Mouse (Mus musculus): Measurements from ENCODE around the gene Arglu1. TPM values are rescaled to one million over a fixed set of nuclear protein-coding genes. Genes with fewer than 3 reads are reported as not detected.

The Arglu1 gene
- 79.4 and 85.1 TPM in 2 replicates for polyA plus RNA-seq (2015; fragmentation: Nextera tagmentation; extraction: Ambion mirVana)

- peaks cover 35% of the 10 kb centered on the region for H3K4me1 ChIP-seq (replicated peaks)
- H3K4me3 ChIP-seq, result peak within 1 kb of the TSS; percentile 85
- peak within 1 kb of the TSS; percentile 98 for H3K9ac ChIP-seq
- no peaks in the 10 kb centered on the region for H3K27me3 ChIP-seq
- H3K4me2 ChIP-seq, result peak within 1 kb of the TSS; percentile 82
- ATAC-seq (replicated peaks; ENCODE audit: insufficient number of reproducible peaks, insufficient read depth, low FRiP score, low read depth), result peak; percentile 95
- WGBS, result under 1% methylated on average over 63 of the region's 81 CpGs
- H3K9me3 ChIP-seq (replicated peaks), result no peaks in the 10 kb centered on the region
- H3K36me3 ChIP-seq, result no peaks in the 10 kb centered on the region
- peak within 1 kb of the TSS; percentile 96 for H3K27ac ChIP-seq
Observed at GRCm38 (mm10) chr8:8690146-8691092, at the start of gene Arglu1. Arglu1 (minus strand) TSS chr8:8690521.

DNA sequence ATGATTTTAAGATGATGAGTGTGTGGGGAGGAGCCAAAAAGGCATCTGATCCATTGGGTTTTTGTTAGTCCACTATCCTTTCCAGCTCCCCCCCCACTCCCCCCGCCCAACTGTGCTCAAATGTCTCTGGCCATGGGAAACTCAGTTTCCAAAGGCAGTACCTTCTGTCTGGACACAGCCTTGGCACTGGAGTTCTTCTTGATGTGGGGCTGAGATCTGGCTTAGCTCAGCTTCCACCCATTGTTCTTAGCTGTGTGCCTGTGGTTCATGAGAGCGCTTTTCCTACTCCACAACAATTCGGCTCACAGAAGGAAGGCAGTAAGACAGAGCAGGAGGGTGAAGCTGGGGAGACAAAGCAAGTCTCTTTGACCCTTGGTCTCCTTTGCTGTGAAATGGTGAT lies 47.0 kb upstream of the Arglu1 start:
- ATAC-seq (replicated peaks; ENCODE audit: insufficient number of reproducible peaks, insufficient read depth, low FRiP score, low read depth), result no peak; the same call in 1 of the 2 replicates
- H3K9ac ChIP-seq, result no peak overlapping the region
- 72% methylated on average over 3 of the region's 3 CpGs for WGBS
- H3K36me3 ChIP-seq, result no peaks in the 10 kb centered on the region
- no peaks in the 10 kb centered on the region for H3K4me1 ChIP-seq (replicated peaks)
- H3K4me3 ChIP-seq, result no peak overlapping the region
- peak overlapping the region; percentile 13; the same call in 1 of the 2 replicates for H3K27ac ChIP-seq
- H3K27me3 ChIP-seq, result 0 out of 2 replicates have a peak, but pooled peaks cover 2% of the 10 kb centered on the region
- no peak overlapping the region for H3K4me2 ChIP-seq
- H3K9me3 ChIP-seq (replicated peaks), result no peaks in the 10 kb centered on the region

GRCm38 (mm10) chr8:8736826-8737225 lies 46.5 kb upstream of the Arglu1 start:
- no peak overlapping the region for H3K9ac ChIP-seq
- no peaks in the 10 kb centered on the region for H3K9me3 ChIP-seq (replicated peaks)
- no peak for ATAC-seq (replicated peaks; ENCODE audit: insufficient number of reproducible peaks, insufficient read depth, low FRiP score, low read depth)
- H3K4me1 ChIP-seq (replicated peaks), result no peaks in the 10 kb centered on the region
- no peak overlapping the region; the same call in 1 of the 2 replicates for H3K27ac ChIP-seq
- H3K27me3 ChIP-seq, result 0 out of 2 replicates have a peak, but pooled peaks cover 2% of the 10 kb centered on the region
- WGBS, result 81% methylated on average over 8 of the region's 8 CpGs
- H3K36me3 ChIP-seq, result no peaks in the 10 kb centered on the region
- no peak overlapping the region for H3K4me2 ChIP-seq
- H3K4me3 ChIP-seq, result no peak overlapping the region

DNA sequence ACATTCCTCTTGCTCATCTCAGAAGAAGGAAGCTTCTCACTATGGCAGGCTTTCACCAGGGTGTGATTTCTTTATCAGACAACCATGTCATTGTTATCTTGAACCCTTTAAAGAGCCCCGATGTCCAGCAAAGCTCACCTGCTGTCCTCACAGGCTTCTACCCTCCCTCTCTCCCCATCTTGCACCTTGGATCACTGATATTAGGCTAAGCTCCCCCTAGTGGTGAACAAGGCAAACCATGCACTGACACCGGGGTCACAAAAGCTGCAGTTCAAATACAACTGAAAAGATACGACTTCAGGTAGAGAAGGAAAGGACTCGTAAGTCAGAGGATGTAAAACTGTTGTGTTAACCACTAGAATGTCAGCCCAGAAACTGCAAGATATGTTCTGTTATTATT lies 43.5 kb upstream of the Arglu1 start:
- H3K9ac ChIP-seq, result no peak overlapping the region
- no peak overlapping the region for H3K4me2 ChIP-seq
- H3K9me3 ChIP-seq (replicated peaks), result no peaks in the 10 kb centered on the region
- H3K36me3 ChIP-seq, result no peaks in the 10 kb centered on the region
- H3K4me3 ChIP-seq, result no peak overlapping the region
- H3K27ac ChIP-seq, result no peak overlapping the region
- no peak for ATAC-seq (replicated peaks; ENCODE audit: insufficient number of reproducible peaks, insufficient read depth, low FRiP score, low read depth)
- H3K4me1 ChIP-seq (replicated peaks), result no peaks in the 10 kb centered on the region
- H3K27me3 ChIP-seq, result 0 out of 2 replicates have a peak, but pooled peaks cover 2% of the 10 kb centered on the region
- 19% methylated on average over 4 of the region's 4 CpGs for WGBS

- H3K9ac ChIP-seq, result no peak overlapping the region
- no peaks in the 10 kb centered on the region for H3K27me3 ChIP-seq
- no peak overlapping the region for H3K27ac ChIP-seq
- H3K4me2 ChIP-seq, result no peak overlapping the region
- H3K4me3 ChIP-seq, result no peak overlapping the region
- no peaks in the 10 kb centered on the region for H3K4me1 ChIP-seq (replicated peaks)
- no peaks in the 10 kb centered on the region for H3K9me3 ChIP-seq (replicated peaks)
- WGBS, result 98% methylated on average over 2 of the region's 2 CpGs
- H3K36me3 ChIP-seq, result no peaks in the 10 kb centered on the region
- ATAC-seq (replicated peaks; ENCODE audit: insufficient number of reproducible peaks, insufficient read depth, low FRiP score, low read depth), result no peak; the same call in 1 of the 2 replicates
Observed at GRCm38 (mm10) chr8:8728643-8729042, 38.3 kb upstream of the Arglu1 start.

GRCm38 (mm10) chr8:8726547-8726946 lies 36.2 kb upstream of the Arglu1 start:
- Histone ChIP-seq H3K4me1 (replicated peaks) (no peaks in the 10 kb centered on the region), H3K9ac (no peak overlapping the region), H3K4me3 (no peak overlapping the region), H3K36me3 (no peaks in the 10 kb centered on the region), H3K9me3 (replicated peaks) (no peaks in the 10 kb centered on the region), H3K4me2 (no peak overlapping the region), H3K27me3 (no peaks in the 10 kb centered on the region), H3K27ac (no peak overlapping the region)
- no peak for ATAC-seq (replicated peaks; ENCODE audit: insufficient number of reproducible peaks, insufficient read depth, low FRiP score, low read depth)
- 73% methylated on average over 2 of the region's 2 CpGs for WGBS

- no peak overlapping the region for H3K27ac ChIP-seq
- no peaks in the 10 kb centered on the region for H3K27me3 ChIP-seq
- H3K4me2 ChIP-seq, result no peak overlapping the region
- no peak overlapping the region for H3K9ac ChIP-seq
- H3K9me3 ChIP-seq (replicated peaks), result no peaks in the 10 kb centered on the region
- no peak for ATAC-seq (replicated peaks; ENCODE audit: insufficient number of reproducible peaks, insufficient read depth, low FRiP score, low read depth)
- no peaks in the 10 kb centered on the region for H3K4me1 ChIP-seq (replicated peaks)
- no peaks in the 10 kb centered on the region for H3K36me3 ChIP-seq
- no peak overlapping the region for H3K4me3 ChIP-seq
- WGBS, result 53% methylated on average over 9 of the region's 9 CpGs
Observed at GRCm38 (mm10) chr8:8704813-8705212, 14.5 kb upstream of the Arglu1 start.

DNA sequence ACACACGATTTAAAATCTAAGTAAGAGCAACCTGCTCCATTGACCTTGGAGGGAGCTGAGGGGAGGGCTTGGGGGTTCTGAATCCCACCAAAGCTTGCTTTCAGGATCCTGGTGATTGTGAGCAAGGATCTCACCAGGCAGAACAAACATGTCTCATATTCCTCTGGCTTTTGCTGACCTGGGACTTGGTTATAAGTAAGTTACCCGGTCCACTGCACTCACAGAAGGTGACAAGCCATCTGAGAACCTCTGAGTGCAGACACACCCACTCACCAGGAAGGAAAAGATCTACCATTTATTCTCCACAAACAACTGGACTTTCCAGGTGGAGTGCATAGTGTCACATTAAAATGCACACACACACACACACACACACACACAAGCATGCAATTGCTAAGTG lies 13.3 kb upstream of the Arglu1 start:
- 64% methylated on average over 2 of the region's 2 CpGs for WGBS
- ATAC-seq (replicated peaks; ENCODE audit: insufficient number of reproducible peaks, insufficient read depth, low FRiP score, low read depth), result no peak
- no peaks in the 10 kb centered on the region for H3K4me1 ChIP-seq (replicated peaks)

DNA sequence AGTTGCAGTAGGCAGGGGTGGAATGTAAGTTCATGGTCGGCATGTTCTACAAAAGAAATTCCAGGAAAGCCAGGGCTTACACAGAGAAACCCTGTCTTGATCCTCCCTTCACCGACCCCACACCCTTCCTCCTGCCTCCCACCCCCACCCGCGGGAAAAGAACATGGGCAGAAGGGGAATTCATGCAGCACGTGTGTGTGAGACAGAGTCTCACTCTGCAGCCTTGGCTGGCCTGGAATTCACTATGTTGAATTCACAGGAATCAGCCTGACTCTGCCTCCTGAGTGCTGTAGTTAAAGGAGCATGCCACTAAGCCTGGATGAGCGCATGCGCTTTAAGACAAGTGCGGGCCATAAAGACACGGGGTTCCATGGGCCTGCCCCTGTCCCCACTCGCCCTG lies 10.5 kb upstream of the Arglu1 start:
- H3K36me3 ChIP-seq, result no peaks in the 10 kb centered on the region
- H3K27ac ChIP-seq, result no peak overlapping the region
- H3K9ac ChIP-seq, result no peak overlapping the region
- no peak overlapping the region for H3K4me2 ChIP-seq
- no peak for ATAC-seq (replicated peaks; ENCODE audit: insufficient number of reproducible peaks, insufficient read depth, low FRiP score, low read depth)
- H3K4me3 ChIP-seq, result no peak overlapping the region
- H3K4me1 ChIP-seq (replicated peaks), result no peaks in the 10 kb centered on the region
- H3K27me3 ChIP-seq, result no peaks in the 10 kb centered on the region
- WGBS, result 92% methylated on average over 10 of the region's 10 CpGs
- H3K9me3 ChIP-seq (replicated peaks), result no peaks in the 10 kb centered on the region

More for the DNA sequence above, 13.3 kb upstream of the Arglu1 start:
- Histone ChIP-seq H3K9ac (no peak overlapping the region), H3K9me3 (replicated peaks) (no peaks in the 10 kb centered on the region), H3K36me3 (no peaks in the 10 kb centered on the region), H3K27ac (no peak overlapping the region), H3K27me3 (no peaks in the 10 kb centered on the region), H3K4me2 (no peak overlapping the region), H3K4me3 (no peak overlapping the region)

- no peaks in the 10 kb centered on the region for H3K36me3 ChIP-seq
- H3K9me3 ChIP-seq (replicated peaks), result no peaks in the 10 kb centered on the region
- no peaks in the 10 kb centered on the region for H3K4me1 ChIP-seq (replicated peaks)
- no peaks in the 10 kb centered on the region for H3K27me3 ChIP-seq
- no peak overlapping the region for H3K4me2 ChIP-seq
- no peak overlapping the region for H3K9ac ChIP-seq
- no peak for ATAC-seq (replicated peaks; ENCODE audit: insufficient number of reproducible peaks, insufficient read depth, low FRiP score, low read depth)
- H3K4me3 ChIP-seq, result no peak overlapping the region
- no peak overlapping the region for H3K27ac ChIP-seq
- WGBS, result 73% methylated on average over 4 of the region's 4 CpGs
Observed at GRCm38 (mm10) chr8:8700229-8700628, 9.9 kb upstream of the Arglu1 start.

- Histone ChIP-seq H3K27ac (peak overlapping the region; percentile 96), H3K9ac (peak overlapping the region; percentile 98), H3K27me3 (no peaks in the 10 kb centered on the region), H3K4me3 (peak overlapping the region; percentile 85), H3K9me3 (replicated peaks) (no peaks in the 10 kb centered on the region), H3K36me3 (no peaks in the 10 kb centered on the region), H3K4me1 (replicated peaks) (peaks cover 37% of the 10 kb centered on the region), H3K4me2 (peak overlapping the region; percentile 82)
- 0% methylated on average over 68 of the region's 68 CpGs for WGBS
- peak; percentile 70 for ATAC-seq (replicated peaks; ENCODE audit: insufficient number of reproducible peaks, insufficient read depth, low FRiP score, low read depth)
Observed at GRCm38 (mm10) chr8:8689454-8690145, 721 bp downstream of the Arglu1 start.

Data from heart, embryonic 15.5 days (tissue).